ENCODE assay signal across 25 mouse cellular contexts in the genomic region with DNA sequence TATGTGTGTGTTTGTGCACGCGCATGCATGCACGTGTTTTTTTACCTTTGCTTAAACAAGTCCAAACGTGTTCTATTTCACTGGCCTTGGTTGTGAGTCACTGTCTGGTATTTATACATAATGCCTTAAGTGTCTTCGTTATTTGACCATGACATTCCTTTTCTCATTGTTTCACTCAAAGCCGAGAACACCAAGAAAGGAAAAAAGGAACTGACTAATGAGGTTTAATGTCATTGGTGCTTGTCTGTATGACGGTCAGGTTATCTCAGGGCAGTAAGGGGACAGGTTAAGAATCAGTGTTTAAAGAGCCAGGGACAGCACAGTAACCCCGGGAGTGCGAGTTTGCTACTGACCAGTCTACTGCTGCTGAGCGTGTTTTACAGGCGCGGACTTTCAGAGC. TPM values are rescaled to one million over a fixed set of nuclear protein-coding genes. Genes with fewer than 3 reads are reported as not detected.
A peak's percentile ranks its signal among the peaks of the same experiment; 100 is the strongest.
DNase-seq lines count a peak whose midpoint lies in the region; ATAC-seq and TF ChIP-seq lines count a peak whose summit lies in the region.
"Had no signal": no experiment of that assay in that cellular context is flagged by ENCODE, and none has a peak within 500 bp of the region (broad histone marks: within the 10 kb centered on the region; RNA-seq: fewer than 3 reads in every experiment).

No protein-coding gene starts in this region.

- H3K4me3 ChIP-seq in kidney, adult 2 months (ENCODE audit: insufficient read depth, low read depth, low read length), result no peak overlapping the region
- no peak overlapping the region for H3K4me3 ChIP-seq in midbrain, embryonic 13.5 days (replicated peaks)
- H3K4me3 ChIP-seq: embryonic facial prominence, embryonic 13.5 days; embryonic facial prominence, embryonic 15.5 days; forebrain, embryonic 13.5 days; forebrain, embryonic 15.5 days had no signal

- no peak for TF ChIP-seq CTCF in kidney, adult 2 months (conservative IDR thresholded peaks at IDR 0.05; ENCODE audit: insufficient read depth, insufficient read length, low read depth, low read length)

- H3K9me3 ChIP-seq in midbrain, embryonic 13.5 days, result no peaks in the 10 kb centered on the region
- H3K9me3 ChIP-seq: embryonic facial prominence, embryonic 13.5 days; embryonic facial prominence, embryonic 15.5 days; forebrain, embryonic 13.5 days; forebrain, embryonic 15.5 days; G1E had no signal

- H3K36me3 ChIP-seq in kidney, adult 2 months (ENCODE audit: control insufficient read depth, insufficient read depth, low read length), result no peaks in the 10 kb centered on the region
- no peaks in the 10 kb centered on the region for H3K36me3 ChIP-seq in midbrain, embryonic 13.5 days
- H3K36me3 ChIP-seq: embryonic facial prominence, embryonic 13.5 days; embryonic facial prominence, embryonic 15.5 days; forebrain, embryonic 15.5 days; G1E had no signal

- intact Hi-C loops in heart, postnatal 10 days (cut with DNase I), result no loop called here

- no peak for DNase-seq in kidney, adult 2 months
- DNase-seq in kidney, postnatal 25 days, result no peak
- DNase-seq in Muller cell, postnatal 12 days (ENCODE audit: inconsistent ontology term), result peak; percentile 68
- DNase-seq in R1 (ENCODE audit: low read depth, low spot score), result peak; percentile 12
- no peak for DNase-seq in heart, postnatal 10 days
- DNase-seq: adrenal gland, adult 2 months; adrenal gland, postnatal 10 days; adrenal gland, postnatal 25 days; B cell, adult 2 months; cerebellum, adult 11 months; cerebellum, adult 18-20 months; cerebellum, adult 8-10 months; cerebellum, adult 9-11 months; cerebellum, postnatal 14 days; cerebellum, postnatal 36 days; embryo, embryonic 11 days; forebrain, postnatal 0 days had no signal

- peak overlapping the region; percentile 55 for H3K27ac ChIP-seq in kidney, adult 2 months (ENCODE audit: insufficient read depth, low read depth, low read length)
- H3K27ac ChIP-seq in midbrain, embryonic 13.5 days, result no peak overlapping the region
- H3K27ac ChIP-seq: embryonic facial prominence, embryonic 13.5 days; embryonic facial prominence, embryonic 15.5 days; forebrain, embryonic 13.5 days; forebrain, embryonic 15.5 days had no signal

- WGBS in kidney, adult 2 months, result 57% methylated on average over 12 of the region's 12 CpGs
- 60% methylated on average over 12 of the region's 12 CpGs for WGBS in midbrain, embryonic 13.5 days

- no peak overlapping the region for H3K9ac ChIP-seq in midbrain, embryonic 13.5 days (replicated peaks)
- H3K9ac ChIP-seq: embryonic facial prominence, embryonic 13.5 days; embryonic facial prominence, embryonic 15.5 days; forebrain, embryonic 13.5 days; forebrain, embryonic 15.5 days; forebrain, postnatal 0 days had no signal

- no peak overlapping the region for H3K4me2 ChIP-seq in midbrain, embryonic 13.5 days (replicated peaks)
- H3K4me2 ChIP-seq: embryonic facial prominence, embryonic 13.5 days; embryonic facial prominence, embryonic 15.5 days; forebrain, embryonic 13.5 days; forebrain, embryonic 15.5 days had no signal

- peaks cover 7% of the 10 kb centered on the region; the same call in 1 of the 2 replicates for H3K4me1 ChIP-seq in kidney, adult 2 months (ENCODE audit: control insufficient read depth, insufficient read depth, low read length)
- no peaks in the 10 kb centered on the region for H3K4me1 ChIP-seq in midbrain, embryonic 13.5 days (replicated peaks)
- H3K4me1 ChIP-seq: embryonic facial prominence, embryonic 13.5 days; embryonic facial prominence, embryonic 15.5 days; forebrain, embryonic 13.5 days; forebrain, embryonic 15.5 days had no signal

- H3K27me3 ChIP-seq in kidney, adult 2 months (replicated peaks; ENCODE audit: control insufficient read depth, insufficient read depth, low read length), result no peaks in the 10 kb centered on the region
- H3K27me3 ChIP-seq in midbrain, embryonic 13.5 days, result no peaks in the 10 kb centered on the region
- H3K27me3 ChIP-seq: CH12.LX; embryonic facial prominence, embryonic 13.5 days; embryonic facial prominence, embryonic 15.5 days; forebrain, embryonic 13.5 days; forebrain, embryonic 15.5 days had no signal

- no peak for TF ChIP-seq POLR2A in kidney, adult 2 months (IDR thresholded peaks at IDR 0.05; ENCODE audit: low read depth, low read length)

- no peak for ATAC-seq in midbrain, embryonic 13.5 days
- ATAC-seq: CD4-positive, CD25-positive, alpha-beta regulatory T cell, adult 4 months; forebrain, embryonic 13.5 days; forebrain, embryonic 15.5 days; forebrain, postnatal 0 days had no signal

RNA-seq across cellular contexts. Expression of gene Shroom4, which starts 15.8 kb away (rescaled TPM):
- 15.7 and 19.6 TPM in 2 replicates for polyA plus RNA-seq in kidney, adult 2 months (2012; rRNA removed)
- total RNA-seq in heart, postnatal 10 days (2021), result 10 to 100 TPM; 21.4 to 23.0 TPM
- polyA plus RNA-seq in midbrain, embryonic 13.5 days (2015; fragmentation: Nextera tagmentation; extraction: Ambion mirVana), result 1.6 and 1.9 TPM in 2 replicates
- polyA plus RNA-seq: CD4-positive, CD25-positive, alpha-beta regulatory T cell, adult 4 months; G1E had no signal

Comparison
In these comparisons a context has a peak if more than half of its experiments do, and no peak if none do; other contexts are left out.
1. DNase-seq: peak in Muller cell, postnatal 12 days (single experiment) and R1 (single experiment); none in kidney, adult 2 months (single experiment), kidney, postnatal 25 days (0 of 2) and heart, postnatal 10 days (0 of 2).